Mouse (Mus musculus) heart, adult 11 months (tissue): Measurements from ENCODE around the gene Ap2s1.

Source experiments
- DNase-seq: peaks from one replicate; pipeline ENCODE4 v3.0.0; 2022

The Ap2s1 gene

GRCm38 (mm10) chr7:16755362-16756017 lies 17.3 kb downstream of the Ap2s1 start:
- DNase-seq = peak; percentile 98

- DNase-seq = peak; percentile 91
Observed at GRCm38 (mm10) chr7:16758872-16759574, 20.8 kb downstream of the Ap2s1 start.

GRCm38 (mm10) chr7:16760292-16760691 lies 22.1 kb downstream of the Ap2s1 start:
- DNase-seq = peak; percentile 99

- DNase-seq = peak; percentile 99
Observed at GRCm38 (mm10) chr7:16761005-16761481, 22.8 kb downstream of the Ap2s1 start.

GRCm38 (mm10) chr7:16761630-16762029 lies 23.4 kb downstream of the Ap2s1 start:
- DNase-seq = peak; percentile 97

- DNase-seq = peak; percentile 97
Observed at GRCm38 (mm10) chr7:16763463-16764218, 25.4 kb downstream of the Ap2s1 start.

GRCm38 (mm10) chr7:16766443-16766842 lies 28.2 kb downstream of the Ap2s1 start:
- no peak for DNase-seq

- no peak for DNase-seq
Observed at GRCm38 (mm10) chr7:16775888-16776287, 37.7 kb downstream of the Ap2s1 start.

- peak; percentile 99 for DNase-seq
Observed at GRCm38 (mm10) chr7:16780076-16780475, 41.9 kb downstream of the Ap2s1 start.

GRCm38 (mm10) chr7:16780825-16781554 lies 42.8 kb downstream of the Ap2s1 start, which contains the start of gene Slc1a5:
TSS of gene Slc1a5 (plus strand) at chr7:16781340.
- peak; percentile 100 for DNase-seq

- no peak for DNase-seq
Observed at GRCm38 (mm10) chr7:16781555-16781815, 43.3 kb downstream of the Ap2s1 start.

GRCm38 (mm10) chr7:16781816-16782554 lies 43.8 kb downstream of the Ap2s1 start:
- peak; percentile 95 for DNase-seq

- no peak for DNase-seq
Observed at GRCm38 (mm10) chr7:16782555-16783125, 44.4 kb downstream of the Ap2s1 start.

- peak; percentile 95 for DNase-seq
Observed at GRCm38 (mm10) chr7:16783224-16783688, 45.0 kb downstream of the Ap2s1 start.

- DNase-seq = peak; percentile 96
Observed at GRCm38 (mm10) chr7:16783758-16784415, 45.7 kb downstream of the Ap2s1 start.

- peak; percentile 94 for DNase-seq
Observed at GRCm38 (mm10) chr7:16784498-16784976, 46.3 kb downstream of the Ap2s1 start.

- peak; percentile 93 for DNase-seq
Observed at GRCm38 (mm10) chr7:16785541-16786083, 47.4 kb downstream of the Ap2s1 start.

GRCm38 (mm10) chr7:16792316-16792715 lies 54.1 kb downstream of the Ap2s1 start:
- DNase-seq = no peak

GRCm38 (mm10) chr7:16793010-16793725 lies 55.0 kb downstream of the Ap2s1 start:
- no peak for DNase-seq

- no peak for DNase-seq
Observed at GRCm38 (mm10) chr7:16794886-16795285, 56.7 kb downstream of the Ap2s1 start.
